Mouse (Mus musculus): Measurements from ENCODE around the gene Sirt5. TPM values are rescaled to one million over a fixed set of nuclear protein-coding genes. Genes with fewer than 3 reads are reported as not detected.

Sirt5 gene
- polyA plus RNA-seq, 1 experiment from 2014 or later: 43.8 TPM

- no peaks in the 10 kb centered on the region for H3K36me3 ChIP-seq
- 85% methylated on average over 8 of the region's 8 CpGs for WGBS
- no peaks in the 10 kb centered on the region for H3K4me1 ChIP-seq
- H3K27me3 ChIP-seq: no peaks in the 10 kb centered on the region
- H3K4me3 ChIP-seq: no peak overlapping the region
- no peaks in the 10 kb centered on the region for H3K9me3 ChIP-seq
- no peak overlapping the region for H3K9ac ChIP-seq
- no peak overlapping the region for H3K4me2 ChIP-seq (replicated peaks)
- ATAC-seq (ENCODE audit: insufficient number of reproducible peaks, insufficient read depth, low FRiP score, low TSS enrichment): no peak
- H3K27ac ChIP-seq: no peak overlapping the region
Measured at GRCm38 (mm10) chr13:43349376-43349775, 15.9 kb upstream of the Sirt5 start.

GRCm38 (mm10) chr13:43350489-43351169, 14.7 kb upstream of the Sirt5 start:
- 53% methylated on average over 9 of the region's 9 CpGs for WGBS
- no peak overlapping the region for H3K27ac ChIP-seq

GRCm38 (mm10) chr13:43353356-43353755, 11.9 kb upstream of the Sirt5 start:
- WGBS: 70% methylated on average over 4 of the region's 4 CpGs
- Histone ChIP-seq H3K36me3 (no peaks in the 10 kb centered on the region), H3K27me3 (no peaks in the 10 kb centered on the region), H3K9ac (no peak overlapping the region), H3K9me3 (no peaks in the 10 kb centered on the region), H3K4me1 (peaks cover 5% of the 10 kb centered on the region; the same call in 1 of the 2 replicates), H3K27ac (no peak overlapping the region), H3K4me3 (no peak overlapping the region), H3K4me2 (replicated peaks) (no peak overlapping the region)
- ATAC-seq (ENCODE audit: insufficient number of reproducible peaks, insufficient read depth, low FRiP score, low TSS enrichment): no peak

More at GRCm38 (mm10) chr13:43350489-43351169, 14.7 kb upstream of the Sirt5 start:
- ATAC-seq (ENCODE audit: insufficient number of reproducible peaks, insufficient read depth, low FRiP score, low TSS enrichment): no peak
- Histone ChIP-seq H3K36me3 (no peaks in the 10 kb centered on the region), H3K9ac (no peak overlapping the region), H3K4me3 (no peak overlapping the region), H3K4me2 (replicated peaks) (no peak overlapping the region), H3K27me3 (no peaks in the 10 kb centered on the region), H3K4me1 (peaks cover 4% of the 10 kb centered on the region; the same call in 1 of the 2 replicates), H3K9me3 (no peaks in the 10 kb centered on the region)

- H3K4me1 ChIP-seq: peaks cover 5% of the 10 kb centered on the region; the same call in 1 of the 2 replicates
- H3K27ac ChIP-seq: no peak overlapping the region
- no peaks in the 10 kb centered on the region for H3K27me3 ChIP-seq
- 68% methylated on average over 12 of the region's 12 CpGs for WGBS
- no peak overlapping the region for H3K9ac ChIP-seq
- no peak overlapping the region for H3K4me2 ChIP-seq (replicated peaks)
- no peaks in the 10 kb centered on the region for H3K36me3 ChIP-seq
- H3K4me3 ChIP-seq: no peak overlapping the region
- ATAC-seq (ENCODE audit: insufficient number of reproducible peaks, insufficient read depth, low FRiP score, low TSS enrichment): no peak
- no peaks in the 10 kb centered on the region for H3K9me3 ChIP-seq
Measured at GRCm38 (mm10) chr13:43354362-43354761, 10.9 kb upstream of the Sirt5 start.

GRCm38 (mm10) chr13:43356346-43357125, 8.8 kb upstream of the Sirt5 start:
- Histone ChIP-seq H3K9me3 (no peaks in the 10 kb centered on the region), H3K27me3 (no peaks in the 10 kb centered on the region), H3K36me3 (no peaks in the 10 kb centered on the region), H3K27ac (no peak overlapping the region), H3K4me3 (no peak overlapping the region), H3K9ac (no peak overlapping the region), H3K4me1 (peaks cover 5% of the 10 kb centered on the region; the same call in 1 of the 2 replicates), H3K4me2 (replicated peaks) (no peak overlapping the region)
- ATAC-seq (ENCODE audit: insufficient number of reproducible peaks, insufficient read depth, low FRiP score, low TSS enrichment): no peak
- 86% methylated on average over 14 of the region's 14 CpGs for WGBS

GRCm38 (mm10) chr13:43360534-43360933, 4.8 kb upstream of the Sirt5 start:
- H3K27me3 ChIP-seq: no peaks in the 10 kb centered on the region
- no peak overlapping the region for H3K9ac ChIP-seq
- no peak for ATAC-seq (ENCODE audit: insufficient number of reproducible peaks, insufficient read depth, low FRiP score, low TSS enrichment)
- no peak overlapping the region for H3K27ac ChIP-seq
- H3K4me1 ChIP-seq: peaks cover 2% of the 10 kb centered on the region; the same call in 1 of the 2 replicates
- WGBS: 65% methylated on average over 6 of the region's 6 CpGs
- H3K4me2 ChIP-seq (replicated peaks): no peak overlapping the region
- no peaks in the 10 kb centered on the region for H3K36me3 ChIP-seq
- H3K4me3 ChIP-seq: no peak overlapping the region
- H3K9me3 ChIP-seq: no peaks in the 10 kb centered on the region

- H3K27ac ChIP-seq: no peak overlapping the region
- H3K9ac ChIP-seq: no peak overlapping the region
- H3K27me3 ChIP-seq: no peaks in the 10 kb centered on the region
- H3K9me3 ChIP-seq: no peaks in the 10 kb centered on the region
- H3K4me3 ChIP-seq: no peak overlapping the region
- 82% methylated on average over 9 of the region's 9 CpGs for WGBS
- H3K4me1 ChIP-seq: 0 out of 2 replicates have a peak, but pooled peaks cover 3% of the 10 kb centered on the region
- H3K36me3 ChIP-seq: no peaks in the 10 kb centered on the region
- no peak for ATAC-seq (ENCODE audit: insufficient number of reproducible peaks, insufficient read depth, low FRiP score, low TSS enrichment)
- no peak overlapping the region for H3K4me2 ChIP-seq (replicated peaks)
Measured at GRCm38 (mm10) chr13:43362353-43362752, 2.9 kb upstream of the Sirt5 start.

GRCm38 (mm10) chr13:43365825-43366184, 509 bp downstream of the Sirt5 start:
- ATAC-seq (ENCODE audit: insufficient number of reproducible peaks, insufficient read depth, low FRiP score, low TSS enrichment): peak; percentile 65; the same call in 1 of the 2 replicates
- peak overlapping the region; percentile 77 for H3K9ac ChIP-seq
- 0 out of 2 replicates have a peak, but pooled peaks cover 3% of the 10 kb centered on the region for H3K4me1 ChIP-seq
- 9% methylated on average over 11 of the region's 11 CpGs for WGBS
- H3K4me3 ChIP-seq: peak overlapping the region; percentile 62
- 0 out of 2 replicates have a peak, but pooled peaks cover 4% of the 10 kb centered on the region for H3K36me3 ChIP-seq
- H3K27ac ChIP-seq: peak overlapping the region; percentile 32; the same call in 1 of the 2 replicates
- H3K9me3 ChIP-seq: no peaks in the 10 kb centered on the region
- no peaks in the 10 kb centered on the region for H3K27me3 ChIP-seq
- peak overlapping the region; percentile 81 for H3K4me2 ChIP-seq (replicated peaks)

- Histone ChIP-seq H3K9ac (no peak overlapping the region), H3K4me3 (no peak overlapping the region), H3K27ac (no peak overlapping the region), H3K9me3 (0 out of 2 replicates have a peak, but pooled peaks cover 6% of the 10 kb centered on the region), H3K36me3 (peaks cover 32% of the 10 kb centered on the region), H3K27me3 (no peaks in the 10 kb centered on the region), H3K4me2 (replicated peaks) (no peak overlapping the region), H3K4me1 (0 out of 2 replicates have a peak, but pooled peaks cover 9% of the 10 kb centered on the region)
- WGBS: 95% methylated on average over 6 of the region's 6 CpGs
- no peak for ATAC-seq (ENCODE audit: insufficient number of reproducible peaks, insufficient read depth, low FRiP score, low TSS enrichment)
Measured at GRCm38 (mm10) chr13:43370063-43370462, 4.8 kb downstream of the Sirt5 start.

GRCm38 (mm10) chr13:43372892-43373291, 7.6 kb downstream of the Sirt5 start:
- 0 out of 2 replicates have a peak, but pooled peaks cover 5% of the 10 kb centered on the region for H3K4me1 ChIP-seq
- H3K4me2 ChIP-seq (replicated peaks): no peak overlapping the region
- H3K27me3 ChIP-seq: no peaks in the 10 kb centered on the region
- peaks cover 48% of the 10 kb centered on the region for H3K36me3 ChIP-seq
- ATAC-seq (ENCODE audit: insufficient number of reproducible peaks, insufficient read depth, low FRiP score, low TSS enrichment): no peak
- WGBS: 93% methylated on average over 1 of the region's 1 CpGs
- H3K27ac ChIP-seq: no peak overlapping the region
- no peak overlapping the region for H3K9ac ChIP-seq
- no peak overlapping the region for H3K4me3 ChIP-seq
- H3K9me3 ChIP-seq: 0 out of 2 replicates have a peak, but pooled peaks cover 6% of the 10 kb centered on the region

GRCm38 (mm10) chr13:43374205-43374604, 8.9 kb downstream of the Sirt5 start:
- Histone ChIP-seq H3K27ac (no peak overlapping the region), H3K4me3 (no peak overlapping the region), H3K9ac (no peak overlapping the region), H3K4me2 (replicated peaks) (no peak overlapping the region), H3K36me3 (peaks cover 54% of the 10 kb centered on the region), H3K4me1 (0 out of 2 replicates have a peak, but pooled peaks cover 5% of the 10 kb centered on the region), H3K9me3 (0 out of 2 replicates have a peak, but pooled peaks cover 6% of the 10 kb centered on the region), H3K27me3 (no peaks in the 10 kb centered on the region)
- 80% methylated on average over 10 of the region's 10 CpGs for WGBS
- ATAC-seq (ENCODE audit: insufficient number of reproducible peaks, insufficient read depth, low FRiP score, low TSS enrichment): no peak

Measured in embryonic facial prominence, embryonic 12.5 days (tissue).